Mouse (Mus musculus): ENCODE data around the gene Ubac1. TPM values are rescaled to one million over a fixed set of nuclear protein-coding genes. Genes with fewer than 3 reads are reported as not detected.

Ubac1 gene
- polyA plus RNA-seq, 1 experiment from 2014 or later: 98.7 TPM

GRCm38 (mm10) chr2:25989651-25990050, 31.9 kb downstream of the Ubac1 start:
- ATAC-seq (ENCODE audit: insufficient number of reproducible peaks, low FRiP score, low TSS enrichment, low read depth): no peak
- H3K36me3 ChIP-seq (ENCODE audit: control insufficient read depth, insufficient read depth, low read length): no peaks in the 10 kb centered on the region
- 96% methylated on average over 1 of the region's 1 CpGs for WGBS
- no peak overlapping the region for H3K4me3 ChIP-seq (ENCODE audit: low read depth, low read length)
- no peaks in the 10 kb centered on the region for H3K27me3 ChIP-seq (ENCODE audit: control insufficient read depth, insufficient read depth, low read length)
- no peak overlapping the region for H3K4me2 ChIP-seq (ENCODE audit: low read depth, severe bottlenecking)
- no peak overlapping the region for H3K9ac ChIP-seq (ENCODE audit: low read length)
- no peak overlapping the region for H3K27ac ChIP-seq (replicated peaks; ENCODE audit: low read depth, low read length)
- no peaks in the 10 kb centered on the region for H3K4me1 ChIP-seq (ENCODE audit: control insufficient read depth, insufficient read depth, low read length)
- no peaks in the 10 kb centered on the region for H3K9me3 ChIP-seq (ENCODE audit: control insufficient read depth, low read length)
- DNase-seq (ENCODE audit: low spot score): no peak

- ATAC-seq (ENCODE audit: insufficient number of reproducible peaks, low FRiP score, low TSS enrichment, low read depth): no peak
- H3K36me3 ChIP-seq (ENCODE audit: control insufficient read depth, insufficient read depth, low read length): no peaks in the 10 kb centered on the region
Observed at GRCm38 (mm10) chr2:25987817-25988216, 33.7 kb downstream of the Ubac1 start.

GRCm38 (mm10) chr2:25986601-25987000, 34.9 kb downstream of the Ubac1 start:
- Histone ChIP-seq H3K4me1 (ENCODE audit: control insufficient read depth, insufficient read depth, low read length) (peaks cover 4% of the 10 kb centered on the region), H3K27me3 (ENCODE audit: control insufficient read depth, insufficient read depth, low read length) (no peaks in the 10 kb centered on the region), H3K36me3 (ENCODE audit: control insufficient read depth, insufficient read depth, low read length) (no peaks in the 10 kb centered on the region), H3K27ac (replicated peaks; ENCODE audit: low read depth, low read length) (no peak overlapping the region), H3K4me2 (ENCODE audit: low read depth, severe bottlenecking) (no peak overlapping the region), H3K4me3 (ENCODE audit: low read depth, low read length) (no peak overlapping the region), H3K9ac (ENCODE audit: low read length) (no peak overlapping the region), H3K9me3 (ENCODE audit: control insufficient read depth, low read length) (no peaks in the 10 kb centered on the region)
- DNase-seq (ENCODE audit: low spot score) (no peak), ATAC-seq (ENCODE audit: insufficient number of reproducible peaks, low FRiP score, low TSS enrichment, low read depth) (no peak)
- 69% methylated on average over 5 of the region's 5 CpGs for WGBS

More at GRCm38 (mm10) chr2:25987817-25988216, 33.7 kb downstream of the Ubac1 start:
- Histone ChIP-seq H3K4me3 (ENCODE audit: low read depth, low read length) (no peak overlapping the region), H3K9me3 (ENCODE audit: control insufficient read depth, low read length) (no peaks in the 10 kb centered on the region), H3K4me1 (ENCODE audit: control insufficient read depth, insufficient read depth, low read length) (peaks cover 3% of the 10 kb centered on the region; the same call in 1 of the 2 replicates), H3K27me3 (ENCODE audit: control insufficient read depth, insufficient read depth, low read length) (no peaks in the 10 kb centered on the region), H3K4me2 (ENCODE audit: low read depth, severe bottlenecking) (no peak overlapping the region), H3K27ac (replicated peaks; ENCODE audit: low read depth, low read length) (no peak overlapping the region), H3K9ac (ENCODE audit: low read length) (no peak overlapping the region)
- DNase-seq (ENCODE audit: low spot score): no peak
- WGBS: 91% methylated on average over 6 of the region's 6 CpGs

- Histone ChIP-seq H3K36me3 (ENCODE audit: control insufficient read depth, insufficient read depth, low read length) (no peaks in the 10 kb centered on the region), H3K27me3 (ENCODE audit: control insufficient read depth, insufficient read depth, low read length) (no peaks in the 10 kb centered on the region), H3K27ac (replicated peaks; ENCODE audit: low read depth, low read length) (peak within 1 kb of the TSS; percentile 78), H3K9ac (ENCODE audit: low read length) (peak within 1 kb of the TSS; percentile 97), H3K9me3 (ENCODE audit: control insufficient read depth, low read length) (no peaks in the 10 kb centered on the region), H3K4me2 (ENCODE audit: low read depth, severe bottlenecking) (peak within 1 kb of the TSS; percentile 83), H3K4me1 (ENCODE audit: control insufficient read depth, insufficient read depth, low read length) (peaks cover 12% of the 10 kb centered on the region), H3K4me3 (ENCODE audit: low read depth, low read length) (peak within 1 kb of the TSS; percentile 86)
- 0% methylated on average over 41 of the region's 64 CpGs for WGBS
- peak; percentile 100 for ATAC-seq (ENCODE audit: insufficient number of reproducible peaks, low FRiP score, low TSS enrichment, low read depth)
- DNase-seq (ENCODE audit: low spot score): peak; percentile 100
Observed at GRCm38 (mm10) chr2:25983159-25983907, 38.2 kb downstream of the Ubac1 start, which contains the start of gene Camsap1. Camsap1 (minus strand) TSS chr2:25983282.

- Histone ChIP-seq H3K4me2 (ENCODE audit: low read depth, severe bottlenecking) (peak overlapping the region; percentile 83), H3K4me1 (ENCODE audit: control insufficient read depth, insufficient read depth, low read length) (peaks cover 12% of the 10 kb centered on the region), H3K36me3 (ENCODE audit: control insufficient read depth, insufficient read depth, low read length) (no peaks in the 10 kb centered on the region), H3K27ac (replicated peaks; ENCODE audit: low read depth, low read length) (peak overlapping the region; percentile 78), H3K27me3 (ENCODE audit: control insufficient read depth, insufficient read depth, low read length) (no peaks in the 10 kb centered on the region), H3K9me3 (ENCODE audit: control insufficient read depth, low read length) (no peaks in the 10 kb centered on the region), H3K9ac (ENCODE audit: low read length) (peak overlapping the region; percentile 97), H3K4me3 (ENCODE audit: low read depth, low read length) (peak overlapping the region; percentile 86)
- ATAC-seq (ENCODE audit: insufficient number of reproducible peaks, low FRiP score, low TSS enrichment, low read depth) (peak; percentile 15; the same call in 1 of the 2 replicates), DNase-seq (ENCODE audit: low spot score) (peak; percentile 61)
- under 1% methylated on average over 76 of the region's 76 CpGs for WGBS
Observed at GRCm38 (mm10) chr2:25982426-25983091, 39.0 kb downstream of the Ubac1 start.

DNA sequence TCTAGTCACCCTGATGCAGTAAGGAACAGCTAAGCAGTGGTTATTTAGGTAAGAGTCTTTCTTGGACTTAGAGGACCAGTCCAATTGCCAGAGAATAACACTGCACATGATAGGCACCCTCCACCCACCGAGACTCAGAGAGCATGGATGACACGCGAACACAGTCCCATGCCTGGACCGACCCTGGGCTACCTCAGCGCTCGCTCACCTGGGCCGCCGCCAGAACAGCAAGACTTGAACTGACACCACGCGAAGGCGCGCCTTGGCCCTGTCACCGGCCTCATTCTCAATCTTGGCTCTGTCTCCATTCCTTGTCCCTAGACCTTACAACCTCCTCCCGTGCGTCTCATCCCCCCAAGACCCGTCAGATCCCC, 39.5 kb downstream of the Ubac1 start:
- Histone ChIP-seq H3K9ac (ENCODE audit: low read length) (peak overlapping the region; percentile 97), H3K27me3 (ENCODE audit: control insufficient read depth, insufficient read depth, low read length) (no peaks in the 10 kb centered on the region), H3K27ac (replicated peaks; ENCODE audit: low read depth, low read length) (no peak overlapping the region), H3K9me3 (ENCODE audit: control insufficient read depth, low read length) (no peaks in the 10 kb centered on the region), H3K36me3 (ENCODE audit: control insufficient read depth, insufficient read depth, low read length) (no peaks in the 10 kb centered on the region), H3K4me3 (ENCODE audit: low read depth, low read length) (peak overlapping the region; percentile 86), H3K4me1 (ENCODE audit: control insufficient read depth, insufficient read depth, low read length) (peaks cover 12% of the 10 kb centered on the region), H3K4me2 (ENCODE audit: low read depth, severe bottlenecking) (peak overlapping the region; percentile 83)
- ATAC-seq (ENCODE audit: insufficient number of reproducible peaks, low FRiP score, low TSS enrichment, low read depth) (no peak), DNase-seq (ENCODE audit: low spot score) (peak; percentile 48)
- under 1% methylated on average over 16 of the region's 16 CpGs for WGBS

DNA sequence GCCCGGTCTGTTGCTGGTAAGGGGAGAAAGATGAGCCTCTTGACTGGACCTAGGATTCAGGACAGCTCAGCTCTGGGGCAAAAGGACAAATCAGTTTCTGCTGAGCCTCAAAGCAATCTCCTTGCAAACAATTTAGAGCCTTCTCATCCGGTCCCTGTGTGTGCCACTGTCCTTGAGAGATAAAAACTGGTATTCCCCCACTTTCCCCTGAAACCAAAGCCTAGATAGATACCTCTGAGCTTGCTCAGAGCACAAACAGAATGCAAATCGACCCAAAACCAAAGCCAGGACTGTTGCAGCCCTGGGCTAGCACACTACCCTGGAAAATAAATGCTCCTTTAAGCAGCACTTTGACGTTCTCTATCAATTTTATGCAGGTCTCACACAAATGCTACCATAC, 42.5 kb downstream of the Ubac1 start:
- H3K36me3 ChIP-seq (ENCODE audit: control insufficient read depth, insufficient read depth, low read length): no peaks in the 10 kb centered on the region
- 85% methylated on average over 4 of the region's 4 CpGs for WGBS

DNA sequence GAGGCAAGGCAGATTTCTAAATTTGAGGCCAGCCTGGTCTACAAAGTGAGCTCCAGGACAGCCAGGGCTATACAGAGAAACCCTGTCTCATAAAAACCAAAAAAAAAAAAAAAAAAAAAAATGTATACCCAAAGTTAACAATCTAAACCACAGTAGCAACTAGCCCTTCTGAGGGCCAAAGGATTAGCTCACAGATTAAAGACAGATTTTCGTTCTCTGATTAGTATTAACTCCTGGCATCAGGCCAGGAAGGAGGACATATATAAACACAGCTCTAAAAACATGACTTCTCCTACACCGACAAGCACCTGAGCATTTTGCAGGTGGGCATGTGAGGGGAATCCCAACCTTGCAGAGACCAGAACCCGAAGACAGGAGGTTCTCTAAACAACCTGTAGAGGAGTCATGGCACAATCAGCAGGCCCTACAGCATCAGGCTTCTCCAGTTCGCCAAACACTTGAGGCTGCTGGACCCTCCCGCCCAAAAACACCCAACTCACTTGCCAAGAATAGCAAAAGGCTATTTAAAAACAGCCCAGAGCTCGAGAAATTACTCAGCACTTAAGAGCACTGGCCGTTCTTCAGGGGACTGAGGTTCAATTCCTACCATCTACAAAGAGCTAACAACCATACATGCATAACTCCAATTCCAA, 43.8 kb downstream of the Ubac1 start:
- DNase-seq (ENCODE audit: low spot score): no peak
- H3K36me3 ChIP-seq (ENCODE audit: control insufficient read depth, insufficient read depth, low read length): no peaks in the 10 kb centered on the region
- peaks cover 9% of the 10 kb centered on the region for H3K4me1 ChIP-seq (ENCODE audit: control insufficient read depth, insufficient read depth, low read length)
- no peak for ATAC-seq (ENCODE audit: insufficient number of reproducible peaks, low FRiP score, low TSS enrichment, low read depth)
- no peaks in the 10 kb centered on the region for H3K9me3 ChIP-seq (ENCODE audit: control insufficient read depth, low read length)
- no peak overlapping the region for H3K4me3 ChIP-seq (ENCODE audit: low read depth, low read length)
- no peak overlapping the region for H3K9ac ChIP-seq (ENCODE audit: low read length)
- WGBS: 88% methylated on average over 7 of the region's 7 CpGs
- H3K4me2 ChIP-seq (ENCODE audit: low read depth, severe bottlenecking): no peak overlapping the region
- no peak overlapping the region for H3K27ac ChIP-seq (replicated peaks; ENCODE audit: low read depth, low read length)
- H3K27me3 ChIP-seq (ENCODE audit: control insufficient read depth, insufficient read depth, low read length): no peaks in the 10 kb centered on the region

More for the DNA sequence above, 42.5 kb downstream of the Ubac1 start:
- no peak overlapping the region for H3K4me2 ChIP-seq (ENCODE audit: low read depth, severe bottlenecking)
- no peak overlapping the region for H3K9ac ChIP-seq (ENCODE audit: low read length)
- no peak overlapping the region for H3K4me3 ChIP-seq (ENCODE audit: low read depth, low read length)
- DNase-seq (ENCODE audit: low spot score) (no peak), ATAC-seq (ENCODE audit: insufficient number of reproducible peaks, low FRiP score, low TSS enrichment, low read depth) (no peak)
- H3K9me3 ChIP-seq (ENCODE audit: control insufficient read depth, low read length): no peaks in the 10 kb centered on the region
- peaks cover 10% of the 10 kb centered on the region for H3K4me1 ChIP-seq (ENCODE audit: control insufficient read depth, insufficient read depth, low read length)
- H3K27ac ChIP-seq (replicated peaks; ENCODE audit: low read depth, low read length): no peak overlapping the region
- H3K27me3 ChIP-seq (ENCODE audit: control insufficient read depth, insufficient read depth, low read length): no peaks in the 10 kb centered on the region
